Mouse (Mus musculus) heart, embryonic 11.5 days (tissue): ENCODE results near the gene Fscn2. TPM values are rescaled to one million over a fixed set of nuclear protein-coding genes. Genes with fewer than 3 reads are reported as not detected.

Experiments used
- ATAC-seq: fragments of 200-750 bp; cut with Nextera tagmentation; replicated peaks from 2 replicates; pipeline ENCODE4 v1.8.0; 2017; ENCODE audit warnings: moderate library complexity; ENCODE audit not compliant: insufficient number of reproducible peaks, low FRiP score, low TSS enrichment
- H3K27ac ChIP-seq: fragments of 300-500 bp; sonication (generic); 2 replicates; pipeline ENCODE4 v1.5.1; 2014; ENCODE audit warnings: mild to moderate bottlenecking, low read depth, low read length
- H3K27me3 ChIP-seq: fragments of 300-500 bp; sonication (generic); 2 replicates; pipeline ENCODE4 v1.6.1; 2014; ENCODE audit warnings: mild to moderate bottlenecking, low read length, mixed read lengths; ENCODE audit not compliant: control insufficient read depth, insufficient read depth
- H3K36me3 ChIP-seq: fragments of 300-500 bp; sonication (generic); 2 replicates; pipeline ENCODE4 v1.6.1; 2014; ENCODE audit warnings: mild to moderate bottlenecking, low read length, moderate library complexity, mixed read lengths; ENCODE audit not compliant: control insufficient read depth, insufficient read depth
- H3K4me1 ChIP-seq: fragments of 300-500 bp; sonication (generic); 2 replicates; pipeline ENCODE4 v1.6.1; 2014; ENCODE audit warnings: low read length; ENCODE audit not compliant: control insufficient read depth, insufficient read depth
- H3K4me2 ChIP-seq: fragments of 300-500 bp; sonication (generic); 2 replicates; pipeline ENCODE4 v1.6.1; 2014; ENCODE audit warnings: mild to moderate bottlenecking, moderate library complexity
- H3K4me3 ChIP-seq: fragments of 300-500 bp; sonication (generic); 2 replicates; pipeline ENCODE4 v1.5.1; 2014; ENCODE audit warnings: low read depth, low read length
- H3K9ac ChIP-seq: fragments of 300-500 bp; sonication (generic); 2 replicates; pipeline ENCODE4 v1.6.1; 2014; ENCODE audit warnings: mild to moderate bottlenecking, low read depth, low read length, moderate library complexity
- H3K9me3 ChIP-seq: fragments of 300-500 bp; sonication (generic); replicated peaks from 2 replicates; pipeline ENCODE4 v1.6.1; 2016; ENCODE audit warnings: low read length; ENCODE audit not compliant: control insufficient read depth
- WGBS: fragments of 180-500 bp; shearing (Covaris S2); extraction: QIAGEN DNeasy Blood & Tissue Kit; methylation state at CpG from one replicate; pipeline ENCODE4 v1.1.7; 2014; ENCODE audit not compliant: insufficient replicate concordance; 5-methylcytosine and 5-hydroxymethylcytosine counted together
- polyA plus RNA-seq: library from polyadenylated mRNA; unstranded; fragments of >200 nt; fragmentation: Nextera tagmentation; extraction: Ambion mirVana; gene quantifications from 2 replicates; pipeline ENCODE4 v1.2.1, GENCODE M21; 2014

Fscn2 gene
- 0.57 TPM in 1 of 2 replicates, not detected in the other for polyA plus RNA-seq

DNA sequence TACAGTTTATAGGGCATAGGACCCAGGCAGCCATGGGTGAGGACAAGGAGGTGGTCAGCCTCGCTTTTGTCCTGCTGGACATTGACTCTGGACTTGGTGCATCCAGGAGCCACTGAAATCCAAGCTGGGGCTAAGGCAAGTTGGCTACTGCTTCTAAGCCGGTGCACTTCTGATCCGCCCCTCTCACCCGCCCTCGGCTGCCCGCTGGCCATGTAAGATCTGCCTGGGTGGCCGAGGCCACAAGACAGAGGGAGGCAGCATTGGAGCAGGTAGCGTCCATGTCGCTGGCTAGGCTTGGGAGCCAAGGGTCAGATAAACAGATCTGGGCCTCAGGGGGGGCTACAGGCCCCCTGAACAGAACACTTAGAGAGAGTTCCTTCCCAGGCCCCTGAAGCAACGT, at the start of gene Fscn2:
Gene Fscn2, plus strand, starts transcription at position 240 of the 400 bp plus-strand sequence.
- Histone ChIP-seq H3K9me3 (no peaks in the 10 kb centered on the region), H3K4me3 (no peak within 1 kb of the TSS), H3K36me3 (no peaks in the 10 kb centered on the region), H3K27ac (no peak within 1 kb of the TSS), H3K4me1 (peaks cover 39% of the 10 kb centered on the region), H3K9ac (no peak within 1 kb of the TSS), H3K4me2 (no peak within 1 kb of the TSS), H3K27me3 (no peaks in the 10 kb centered on the region)
- WGBS, result 75% methylated on average over 10 of the region's 10 CpGs
- no peak for ATAC-seq

GRCm38 (mm10) chr11:120311561-120311960, 49.8 kb upstream of the Fscn2 start:
- ATAC-seq, result no peak

DNA sequence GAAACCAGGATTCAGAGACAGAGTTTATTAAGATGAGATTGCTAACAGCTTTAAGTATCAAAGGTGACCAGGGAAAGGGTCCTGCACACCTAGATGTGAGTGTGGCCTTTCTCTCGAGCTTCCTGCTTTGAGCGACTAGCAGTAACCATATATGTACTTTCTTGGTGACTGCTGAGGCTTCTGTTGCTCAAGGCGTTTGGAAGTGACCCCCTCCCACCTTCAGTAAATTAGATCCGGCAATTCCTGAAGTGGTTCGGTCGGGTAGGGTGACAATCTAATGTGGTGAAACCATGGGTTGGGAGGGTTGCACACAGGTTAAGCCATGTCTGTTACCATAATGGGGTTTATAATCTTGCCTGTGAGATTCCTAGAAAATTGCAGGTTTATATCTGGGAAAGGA, 49.3 kb upstream of the Fscn2 start:
- H3K36me3 ChIP-seq, result no peaks in the 10 kb centered on the region
- no peaks in the 10 kb centered on the region for H3K9me3 ChIP-seq
- WGBS, result 76% methylated on average over 6 of the region's 6 CpGs
- H3K9ac ChIP-seq, result peak overlapping the region; percentile 87
- H3K4me2 ChIP-seq, result no peak overlapping the region
- H3K4me3 ChIP-seq, result no peak overlapping the region
- H3K4me1 ChIP-seq, result peaks cover 44% of the 10 kb centered on the region
- no peak overlapping the region for H3K27ac ChIP-seq
- H3K27me3 ChIP-seq, result no peaks in the 10 kb centered on the region
- no peak for ATAC-seq

More at GRCm38 (mm10) chr11:120311561-120311960, 49.8 kb upstream of the Fscn2 start:
- H3K4me3 ChIP-seq, result peak overlapping the region; percentile 50
- H3K27ac ChIP-seq, result peak overlapping the region; percentile 95
- no peaks in the 10 kb centered on the region for H3K27me3 ChIP-seq
- H3K4me2 ChIP-seq, result peak overlapping the region; percentile 86
- H3K36me3 ChIP-seq, result no peaks in the 10 kb centered on the region
- peaks cover 46% of the 10 kb centered on the region for H3K4me1 ChIP-seq
- 50% methylated on average over 10 of the region's 10 CpGs for WGBS
- H3K9ac ChIP-seq, result peak overlapping the region; percentile 87
- H3K9me3 ChIP-seq, result no peaks in the 10 kb centered on the region

- no peak for ATAC-seq
- no peaks in the 10 kb centered on the region for H3K9me3 ChIP-seq
- peaks cover 45% of the 10 kb centered on the region for H3K4me1 ChIP-seq
- no peaks in the 10 kb centered on the region for H3K27me3 ChIP-seq
- 0 out of 2 replicates have a peak overlapping the region, but pooled peaks have one; percentile 22 for H3K9ac ChIP-seq
- H3K4me3 ChIP-seq, result no peak overlapping the region
- H3K4me2 ChIP-seq, result no peak overlapping the region
- H3K27ac ChIP-seq, result no peak overlapping the region
- WGBS, result 48% methylated on average over 6 of the region's 6 CpGs
- no peaks in the 10 kb centered on the region for H3K36me3 ChIP-seq
These were observed 47.2 kb upstream of the Fscn2 start for GRCm38 (mm10) chr11:120313906-120314685.

GRCm38 (mm10) chr11:120314721-120315415, 46.5 kb upstream of the Fscn2 start:
- Histone ChIP-seq H3K4me3 (peak overlapping the region; percentile 52; the same call in 1 of the 2 replicates), H3K9ac (peak overlapping the region; percentile 88), H3K27me3 (no peaks in the 10 kb centered on the region), H3K9me3 (no peaks in the 10 kb centered on the region), H3K36me3 (no peaks in the 10 kb centered on the region), H3K4me1 (peaks cover 45% of the 10 kb centered on the region), H3K27ac (peak overlapping the region; percentile 99), H3K4me2 (peak overlapping the region; percentile 92)
- ATAC-seq, result no peak
- WGBS, result 43% methylated on average over 16 of the region's 16 CpGs

GRCm38 (mm10) chr11:120315416-120315761, 45.9 kb upstream of the Fscn2 start:
- H3K9ac ChIP-seq, result peak overlapping the region; percentile 88
- no peaks in the 10 kb centered on the region for H3K36me3 ChIP-seq
- WGBS, result 39% methylated on average over 4 of the region's 4 CpGs
- H3K27ac ChIP-seq, result peak overlapping the region; percentile 99
- H3K4me3 ChIP-seq, result peak overlapping the region; percentile 52
- ATAC-seq, result no peak
- peaks cover 43% of the 10 kb centered on the region for H3K4me1 ChIP-seq
- no peaks in the 10 kb centered on the region for H3K9me3 ChIP-seq
- H3K4me2 ChIP-seq, result peak overlapping the region; percentile 92
- no peaks in the 10 kb centered on the region for H3K27me3 ChIP-seq

DNA sequence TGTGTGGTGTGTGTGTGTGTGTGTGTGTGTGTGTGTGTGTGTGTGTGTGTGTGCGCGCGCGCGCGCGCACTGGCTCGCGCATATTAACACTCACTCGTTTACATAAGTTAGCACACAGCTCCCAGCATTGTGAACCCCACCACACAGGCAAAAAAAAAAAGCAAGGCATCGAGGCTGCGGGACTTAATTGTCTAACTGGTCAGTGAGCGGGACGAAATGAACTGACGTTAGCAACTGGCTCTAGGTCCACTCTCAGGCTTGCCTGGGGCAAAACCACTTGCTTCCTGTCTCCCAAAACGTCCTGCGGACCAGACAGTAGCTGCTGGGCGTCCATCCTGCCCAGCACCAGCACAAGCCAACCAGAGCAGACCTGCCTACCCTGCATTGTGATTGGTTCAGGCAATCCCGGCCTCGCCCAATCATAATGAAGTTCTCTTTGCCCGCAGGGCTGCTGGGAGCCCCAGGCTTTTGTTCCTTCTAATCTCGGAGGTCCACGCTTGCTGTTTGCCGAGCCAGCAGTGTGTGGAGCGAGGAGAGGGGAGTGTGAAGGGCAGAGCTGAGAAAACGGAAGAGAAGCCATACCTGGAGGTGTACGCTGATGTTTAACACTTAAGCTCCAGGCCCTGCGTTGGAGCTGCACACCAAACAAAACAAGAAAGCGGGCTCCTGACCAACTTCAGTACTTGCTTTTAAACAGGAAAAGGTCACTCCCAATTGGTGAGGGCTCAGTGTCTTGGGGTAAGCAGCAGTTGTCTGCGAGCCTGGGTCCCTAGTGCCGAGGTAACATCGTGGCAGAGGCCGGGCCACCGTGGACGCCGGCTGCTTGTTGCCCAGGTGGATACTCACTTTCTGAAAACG, 45.3 kb upstream of the Fscn2 start:
- WGBS, result 11% methylated on average over 37 of the region's 37 CpGs
- no peaks in the 10 kb centered on the region for H3K36me3 ChIP-seq
- H3K4me1 ChIP-seq, result peaks cover 39% of the 10 kb centered on the region
- H3K9me3 ChIP-seq, result no peaks in the 10 kb centered on the region
- peak overlapping the region; percentile 99 for H3K27ac ChIP-seq
- H3K27me3 ChIP-seq, result no peaks in the 10 kb centered on the region
- H3K9ac ChIP-seq, result peak overlapping the region; percentile 88
- peak overlapping the region; percentile 92 for H3K4me2 ChIP-seq
- ATAC-seq, result peak; percentile 94
- peak overlapping the region; percentile 52 for H3K4me3 ChIP-seq

DNA sequence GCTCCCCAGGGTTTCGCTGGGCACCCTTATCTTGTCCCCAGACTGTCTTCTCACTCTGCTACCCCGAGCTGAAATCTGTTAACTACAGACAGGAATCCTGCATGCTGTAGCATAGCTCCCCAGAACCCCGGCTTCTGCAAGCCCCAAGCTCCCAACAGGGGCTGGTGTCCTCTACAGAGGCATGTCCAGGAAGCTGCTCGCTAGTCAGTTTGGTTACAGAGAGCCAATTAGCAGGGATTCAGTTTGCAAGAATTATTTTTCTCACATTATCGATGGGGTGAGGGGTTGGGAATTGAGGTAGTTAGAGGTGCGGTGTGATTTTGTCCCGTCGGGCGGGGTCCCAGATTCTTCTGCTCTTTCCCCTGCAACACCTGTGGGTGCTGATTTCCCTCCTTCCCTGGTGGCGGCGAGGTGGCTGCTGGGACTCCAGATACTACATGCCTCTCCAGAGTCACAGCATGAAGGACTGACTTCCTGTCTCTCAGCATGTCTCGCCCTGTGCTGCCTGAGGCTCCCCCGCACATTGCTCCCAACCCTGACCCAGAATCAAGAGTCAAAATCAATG, 44.6 kb upstream of the Fscn2 start:
- Histone ChIP-seq H3K4me1 (peaks cover 33% of the 10 kb centered on the region), H3K9ac (peak overlapping the region; percentile 88), H3K9me3 (no peaks in the 10 kb centered on the region), H3K4me2 (peak overlapping the region; percentile 92), H3K27ac (peak overlapping the region; percentile 99), H3K4me3 (peak overlapping the region; percentile 52), H3K36me3 (no peaks in the 10 kb centered on the region), H3K27me3 (no peaks in the 10 kb centered on the region)
- ATAC-seq, result 0 out of 2 replicates have a peak, but pooled peaks have one; percentile 4
- 13% methylated on average over 13 of the region's 13 CpGs for WGBS
